Mouse (Mus musculus) embryonic facial prominence, embryonic 11.5 days (tissue): Measurements from ENCODE around the gene Mpped1. TPM values are rescaled to one million over a fixed set of nuclear protein-coding genes. Genes with fewer than 3 reads are reported as not detected.

ENCODE experiments used
- ATAC-seq: fragments of 200-750 bp; cut with Nextera tagmentation; replicated peaks from 2 replicates; pipeline ENCODE4 v1.8.0; 2017; ENCODE audit warnings: low read depth; ENCODE audit not compliant: insufficient number of reproducible peaks, low FRiP score, low TSS enrichment
- DNase-seq: peaks from one replicate; pipeline ENCODE4 v3.0.0-alpha.2; 2015; ENCODE audit warnings: low spot score
- H3K27ac ChIP-seq: fragments of 300-500 bp; sonication (generic); replicated peaks from 2 replicates; pipeline ENCODE4 v1.5.1; 2014; ENCODE audit warnings: mild to moderate bottlenecking, low read depth, low read length, control low read depth
- H3K27me3 ChIP-seq: fragments of 300-500 bp; sonication (generic); 2 replicates; pipeline ENCODE4 v1.6.1; 2014; ENCODE audit warnings: mild to moderate bottlenecking, low read length, moderate library complexity, mixed read lengths; ENCODE audit not compliant: control insufficient read depth, insufficient read depth
- H3K36me3 ChIP-seq: fragments of 300-500 bp; sonication (generic); replicated peaks from 2 replicates; pipeline ENCODE4 v1.6.1; 2014; ENCODE audit warnings: low read depth, mild to moderate bottlenecking, low read length, moderate library complexity, mixed read lengths; ENCODE audit not compliant: control insufficient read depth, insufficient read depth
- H3K4me1 ChIP-seq: fragments of 300-500 bp; sonication (generic); 2 replicates; pipeline ENCODE4 v1.6.1; 2014; ENCODE audit warnings: low read length, mixed read lengths; ENCODE audit not compliant: control insufficient read depth, insufficient read depth
- H3K4me2 ChIP-seq: fragments of 300-500 bp; sonication (generic); 2 replicates; pipeline ENCODE4 v1.6.1; 2014; ENCODE audit warnings: low read depth, mild to moderate bottlenecking, control low read depth, low read length, moderate library complexity
- H3K4me3 ChIP-seq: fragments of 300-500 bp; sonication (generic); 2 replicates; pipeline ENCODE4 v1.5.1; 2014; ENCODE audit warnings: low read depth, low read length, control low read depth
- H3K9ac ChIP-seq: fragments of 300-500 bp; sonication (generic); replicated peaks from 2 replicates; pipeline ENCODE4 v1.6.1; 2014; ENCODE audit warnings: mild to moderate bottlenecking, control low read depth, low read length
- H3K9me3 ChIP-seq: fragments of 300-500 bp; sonication (generic); replicated peaks from 2 replicates; pipeline ENCODE4 v1.6.1; 2016; ENCODE audit warnings: mild to moderate bottlenecking, low read length, inconsistent platforms, mixed read lengths; ENCODE audit not compliant: control insufficient read depth
- WGBS: fragments of 180-500 bp; shearing (Covaris S2); extraction: QIAGEN DNeasy Blood & Tissue Kit; methylation state at CpG from one replicate; pipeline ENCODE4 v1.1.7; 2014; 5-methylcytosine and 5-hydroxymethylcytosine counted together
- polyA plus RNA-seq: library from polyadenylated mRNA; unstranded; fragments of >200 nt; fragmentation: Nextera tagmentation; extraction: Ambion mirVana; gene quantifications from 2 replicates; pipeline ENCODE4 v1.2.1, GENCODE M21; 2014

Mpped1 gene
- polyA plus RNA-seq, 1 experiment from 2014 or later = 6.3 TPM

- Histone ChIP-seq H3K4me1 (no peaks in the 10 kb centered on the region), H3K9ac (no peak overlapping the region), H3K36me3 (no peaks in the 10 kb centered on the region), H3K27ac (no peak overlapping the region), H3K9me3 (no peaks in the 10 kb centered on the region), H3K27me3 (no peaks in the 10 kb centered on the region), H3K4me3 (no peak overlapping the region), H3K4me2 (no peak overlapping the region)
- WGBS = 57% methylated on average over 11 of the region's 11 CpGs
- DNase-seq (no peak), ATAC-seq (no peak)
Observed at GRCm38 (mm10) chr15:83877155-83877866, 98.0 kb downstream of the Mpped1 start.

- Histone ChIP-seq H3K36me3 (no peaks in the 10 kb centered on the region), H3K4me3 (no peak overlapping the region), H3K9me3 (no peaks in the 10 kb centered on the region), H3K27ac (no peak overlapping the region), H3K27me3 (no peaks in the 10 kb centered on the region), H3K4me2 (no peak overlapping the region), H3K4me1 (no peaks in the 10 kb centered on the region), H3K9ac (no peak overlapping the region)
- 75% methylated on average over 2 of the region's 2 CpGs for WGBS
- DNase-seq (no peak), ATAC-seq (no peak)
Observed at GRCm38 (mm10) chr15:83877898-83878297, 98.6 kb downstream of the Mpped1 start.

GRCm38 (mm10) chr15:83879845-83880244, 100.6 kb downstream of the Mpped1 start:
- ATAC-seq = no peak
- WGBS = 18% methylated on average over 5 of the region's 5 CpGs
- no peak overlapping the region for H3K9ac ChIP-seq

GRCm38 (mm10) chr15:83883821-83884220, 104.6 kb downstream of the Mpped1 start:
- DNase-seq (no peak), ATAC-seq (no peak)
- H3K27ac ChIP-seq = no peak overlapping the region
- H3K4me1 ChIP-seq = no peaks in the 10 kb centered on the region
- H3K36me3 ChIP-seq = no peaks in the 10 kb centered on the region
- 94% methylated on average over 8 of the region's 8 CpGs for WGBS
- H3K4me2 ChIP-seq = no peak overlapping the region
- no peak overlapping the region for H3K4me3 ChIP-seq
- no peaks in the 10 kb centered on the region for H3K9me3 ChIP-seq
- no peaks in the 10 kb centered on the region for H3K27me3 ChIP-seq
- H3K9ac ChIP-seq = no peak overlapping the region

More at GRCm38 (mm10) chr15:83879845-83880244, 100.6 kb downstream of the Mpped1 start:
- no peak overlapping the region for H3K4me3 ChIP-seq
- DNase-seq = peak; percentile 90
- H3K9me3 ChIP-seq = no peaks in the 10 kb centered on the region
- H3K36me3 ChIP-seq = no peaks in the 10 kb centered on the region
- H3K4me2 ChIP-seq = no peak overlapping the region
- no peak overlapping the region for H3K27ac ChIP-seq
- H3K4me1 ChIP-seq = no peaks in the 10 kb centered on the region
- H3K27me3 ChIP-seq = no peaks in the 10 kb centered on the region

- Histone ChIP-seq H3K27ac (no peak overlapping the region), H3K4me1 (no peaks in the 10 kb centered on the region), H3K4me3 (no peak overlapping the region), H3K4me2 (no peak overlapping the region), H3K9ac (no peak overlapping the region), H3K27me3 (no peaks in the 10 kb centered on the region), H3K9me3 (no peaks in the 10 kb centered on the region), H3K36me3 (no peaks in the 10 kb centered on the region)
- WGBS = 92% methylated on average over 9 of the region's 9 CpGs
- ATAC-seq = no peak
- DNase-seq = no peak
Observed at GRCm38 (mm10) chr15:83884291-83884690, 105.0 kb downstream of the Mpped1 start.

GRCm38 (mm10) chr15:83892871-83893270, 113.6 kb downstream of the Mpped1 start:
- H3K9me3 ChIP-seq = no peaks in the 10 kb centered on the region
- no peaks in the 10 kb centered on the region for H3K36me3 ChIP-seq
- no peaks in the 10 kb centered on the region for H3K4me1 ChIP-seq
- 86% methylated on average over 15 of the region's 15 CpGs for WGBS
- DNase-seq (no peak), ATAC-seq (no peak)
- no peaks in the 10 kb centered on the region for H3K27me3 ChIP-seq
- no peak overlapping the region for H3K27ac ChIP-seq
- no peak overlapping the region for H3K4me3 ChIP-seq
- H3K4me2 ChIP-seq = no peak overlapping the region
- H3K9ac ChIP-seq = no peak overlapping the region

GRCm38 (mm10) chr15:83894261-83894660, 115.0 kb downstream of the Mpped1 start:
- no peak for DNase-seq
- 87% methylated on average over 7 of the region's 7 CpGs for WGBS
- Histone ChIP-seq H3K27ac (no peak overlapping the region), H3K4me2 (no peak overlapping the region), H3K36me3 (no peaks in the 10 kb centered on the region), H3K9ac (no peak overlapping the region), H3K4me3 (no peak overlapping the region), H3K4me1 (no peaks in the 10 kb centered on the region), H3K27me3 (no peaks in the 10 kb centered on the region), H3K9me3 (no peaks in the 10 kb centered on the region)
- ATAC-seq = no peak

GRCm38 (mm10) chr15:83896011-83896410, 116.7 kb downstream of the Mpped1 start:
- Histone ChIP-seq H3K27ac (no peak overlapping the region), H3K9me3 (no peaks in the 10 kb centered on the region), H3K9ac (no peak overlapping the region), H3K4me1 (no peaks in the 10 kb centered on the region), H3K27me3 (no peaks in the 10 kb centered on the region), H3K36me3 (no peaks in the 10 kb centered on the region), H3K4me3 (no peak overlapping the region), H3K4me2 (no peak overlapping the region)
- WGBS = 26% methylated on average over 9 of the region's 9 CpGs
- DNase-seq = no peak
- no peak for ATAC-seq
